Mouse (Mus musculus) liver, adult (tissue): ENCODE data around the gene Synj2.

Source experiments
- GATA4 ChIP-seq: IDR thresholded peaks from 2 replicates; pipeline ENCODE4 v1.6.1; 2014; ENCODE audit warnings: mild to moderate bottlenecking, low read length; ENCODE audit not compliant: insufficient replicate concordance

The Synj2 gene

GRCm38 (mm10) chr17:5924238-5924637 is 16.8 kb upstream of the Synj2 start:
- TF ChIP-seq GATA4: no peak

GRCm38 (mm10) chr17:5926710-5927109 is 14.4 kb upstream of the Synj2 start:
- no peak for TF ChIP-seq GATA4

GRCm38 (mm10) chr17:5929031-5929430 is 12.0 kb upstream of the Synj2 start:
- TF ChIP-seq GATA4: no peak

GRCm38 (mm10) chr17:5932161-5932560 is 8.9 kb upstream of the Synj2 start:
- no peak for TF ChIP-seq GATA4

- no peak for TF ChIP-seq GATA4
These were observed 6.3 kb upstream of the Synj2 start for GRCm38 (mm10) chr17:5934554-5935324.

- no peak for TF ChIP-seq GATA4
These were observed 5.4 kb upstream of the Synj2 start for GRCm38 (mm10) chr17:5935680-5936079.

- no peak for TF ChIP-seq GATA4
These were observed 4.8 kb upstream of the Synj2 start for GRCm38 (mm10) chr17:5936276-5936675.

- no peak for TF ChIP-seq GATA4
These were observed 3.6 kb upstream of the Synj2 start for GRCm38 (mm10) chr17:5937441-5937840.

- no peak for TF ChIP-seq GATA4
These were observed 1.2 kb upstream of the Synj2 start for GRCm38 (mm10) chr17:5939871-5940270.

GRCm38 (mm10) chr17:5940792-5941191 is 288 bp upstream of the Synj2 start:
- no peak for TF ChIP-seq GATA4

- no peak for TF ChIP-seq GATA4
These were observed 1.1 kb downstream of the Synj2 start for GRCm38 (mm10) chr17:5942156-5942555.

GRCm38 (mm10) chr17:5943053-5943452 is 2.0 kb downstream of the Synj2 start:
- TF ChIP-seq GATA4: no peak

GRCm38 (mm10) chr17:5947039-5947438 is 6.0 kb downstream of the Synj2 start:
- no peak for TF ChIP-seq GATA4

- no peak for TF ChIP-seq GATA4
These were observed 11.4 kb downstream of the Synj2 start for GRCm38 (mm10) chr17:5952455-5952854.

GRCm38 (mm10) chr17:5956350-5957000 is 15.4 kb downstream of the Synj2 start:
- no peak for TF ChIP-seq GATA4

- TF ChIP-seq GATA4: no peak
These were observed 16.0 kb downstream of the Synj2 start for GRCm38 (mm10) chr17:5957097-5957496.
